Mouse (Mus musculus) adrenal gland, adult 10 weeks (tissue): Measurements from ENCODE around the gene Naa20. TPM values are rescaled to one million over a fixed set of nuclear protein-coding genes. Genes with fewer than 3 reads are reported as not detected.

Source experiments
- polyA plus RNA-seq: library from polyadenylated mRNA; stranded (reverse); fragments of 350-450 nt; fragmentation: Illumina TruSeq; extraction: RNeasy Lipid Tissue Mini Kit (QIAGEN cat#74804); gene quantifications from one replicate; pipeline ENCODE4 v1.2.3, GENCODE M21; 2014; ENCODE audit warnings: low read depth, low replicate concordance

The Naa20 gene
- 116 TPM for polyA plus RNA-seq

GRCm38 (mm10) chr2:145901861-145902260 lies at the start of gene Naa20:
Gene Naa20, plus strand, starts transcription at chr2:145902099.

GRCm38 (mm10) chr2:145934339-145935231 lies 32.7 kb downstream of the Naa20 start, which contains the start of the genes Cfap61 and Crnkl1:
Gene Cfap61, plus strand, starts transcription at chr2:145934784.
Gene Crnkl1, minus strand, starts transcription at chr2:145935014.

Other genes with a start within 250 kb of the Naa20 start
- gene Rin2, start 226.9 kb upstream of the Naa20 start, polyA plus RNA-seq: 28.6 TPM
- gene Cfap61, start 32.7 kb downstream of the Naa20 start, polyA plus RNA-seq: 182 TPM
- gene Crnkl1, start 32.9 kb downstream of the Naa20 start, polyA plus RNA-seq: 60.0 TPM